ENCODE assay signal across 8 mouse cellular contexts in genomic region chr6:72730560-72730849, GRCm38 (mm10). TPM values are rescaled to one million over a fixed set of nuclear protein-coding genes. Genes with fewer than 3 reads are reported as not detected.
A peak's percentile ranks its signal among the peaks of the same experiment; 100 is the strongest.
DNase-seq lines count a peak whose midpoint lies in the region; ATAC-seq and TF ChIP-seq lines count a peak whose summit lies in the region.

No protein-coding gene starts in this region.

- TF ChIP-seq POLR2A in thymus, adult 2 months (IDR thresholded peaks at IDR 0.05; ENCODE audit: control insufficient read depth, extremely low read depth, insufficient read depth, low read length, poor library complexity): no peak

- H3K36me3 ChIP-seq in lung, embryonic 16.5 days (ENCODE audit: control insufficient read depth, insufficient read depth, low read length): no peaks in the 10 kb centered on the region
- peaks cover 10% of the 10 kb centered on the region for H3K36me3 ChIP-seq in limb, embryonic 10.5 days
- no peaks in the 10 kb centered on the region for H3K36me3 ChIP-seq in thymus, adult 2 months (ENCODE audit: control insufficient read depth, insufficient read depth, low read length)

- peak overlapping the region; percentile 57 for H3K27ac ChIP-seq in lung, embryonic 16.5 days (ENCODE audit: low read length)
- peak overlapping the region; percentile 37 for H3K27ac ChIP-seq in limb, embryonic 10.5 days
- H3K27ac ChIP-seq in thymus, adult 2 months (ENCODE audit: control insufficient read depth, insufficient read depth, low read length): no peak overlapping the region

- no peak for TF ChIP-seq CTCF in thymus, adult 2 months (IDR thresholded peaks at IDR 0.05; ENCODE audit: borderline replicate concordance, control insufficient read depth, extremely low read depth, insufficient read depth, low read length, poor library complexity)

- peaks cover 32% of the 10 kb centered on the region for H3K4me1 ChIP-seq in lung, embryonic 16.5 days (replicated peaks; ENCODE audit: control insufficient read depth, insufficient read depth, low read length)
- H3K4me1 ChIP-seq in limb, embryonic 10.5 days: peaks cover 58% of the 10 kb centered on the region
- peaks cover 5% of the 10 kb centered on the region for H3K4me1 ChIP-seq in thymus, adult 2 months (replicated peaks; ENCODE audit: control insufficient read depth, insufficient read depth, low read length)

- H3K27me3 ChIP-seq in lung, embryonic 16.5 days (ENCODE audit: control insufficient read depth, insufficient read depth, low read depth, low read length): no peaks in the 10 kb centered on the region
- no peaks in the 10 kb centered on the region for H3K27me3 ChIP-seq in limb, embryonic 10.5 days (ENCODE audit: low read depth, poor library complexity, severe bottlenecking)
- no peaks in the 10 kb centered on the region for H3K27me3 ChIP-seq in thymus, adult 2 months (ENCODE audit: control insufficient read depth, insufficient read depth, low read length)

- no peak overlapping the region for H3K4me3 ChIP-seq in lung, embryonic 16.5 days (ENCODE audit: low read length)
- H3K4me3 ChIP-seq in limb, embryonic 10.5 days: no peak overlapping the region
- no peak overlapping the region for H3K4me3 ChIP-seq in thymus, adult 2 months (ENCODE audit: control insufficient read depth, insufficient read depth, low read length)

- no peak overlapping the region for H3K4me2 ChIP-seq in lung, embryonic 16.5 days (ENCODE audit: low read depth, low read length)

- WGBS in lung, embryonic 16.5 days: 59% methylated on average over 8 of the region's 8 CpGs
- 79% methylated on average over 8 of the region's 8 CpGs for WGBS in limb, embryonic 10.5 days
- WGBS in thymus, adult 2 months: 84% methylated on average over 8 of the region's 8 CpGs

- no peak for DNase-seq in lung, postnatal 25 days (ENCODE audit: low spot score)
- DNase-seq in frontal cortex, postnatal 10 days (ENCODE audit: low spot score in 2 of 2): peak; percentile 46 to 51
- DNase-seq in limb, embryonic 10.5 days (ENCODE audit: low spot score): no peak
- peak; percentile 20 for DNase-seq in right cerebral cortex, postnatal 25 days
- no peak for DNase-seq in adrenal gland, postnatal 10 days
- DNase-seq in thymus, adult 2 months: no peak
- no peak for DNase-seq in ovary, postnatal 14 days (ENCODE audit: low spot score)

- no peak for ATAC-seq in lung, embryonic 16.5 days (ENCODE audit: low read depth)

- H3K9me3 ChIP-seq in lung, embryonic 16.5 days (ENCODE audit: control insufficient read depth, low read length): no peaks in the 10 kb centered on the region
- no peaks in the 10 kb centered on the region; the same call in 1 of the 2 replicates for H3K9me3 ChIP-seq in limb, embryonic 10.5 days (replicated peaks)

- 0 out of 2 replicates have a peak overlapping the region, but pooled peaks have one; percentile 37 for H3K9ac ChIP-seq in lung, embryonic 16.5 days (ENCODE audit: low read length)

RNA-seq across cellular contexts. Expression of gene Tcf7l1, which starts 58.5 kb away (rescaled TPM):
- polyA plus RNA-seq in lung, embryonic 16.5 days (2015; fragmentation: Nextera tagmentation; extraction: Ambion mirVana): 29.2 and 31.9 TPM in 2 replicates
- 36.3 and 40.0 TPM in 2 replicates for polyA plus RNA-seq in limb, embryonic 10.5 days (2016; fragmentation: Nextera tagmentation; extraction: Ambion mirVana)
- total RNA-seq in adrenal gland, postnatal 10 days (2021): 10 to 100 TPM; 19.6 to 20.1 TPM
- 6.0 and 7.8 TPM in 2 replicates for polyA plus RNA-seq in thymus, adult 2 months (2012; rRNA removed)

Comparison
In these comparisons a context has a peak if more than half of its experiments do, and no peak if none do; other contexts are left out.
1. DNase-seq: peak in frontal cortex, postnatal 10 days (2 of 2) and right cerebral cortex, postnatal 25 days (single experiment); none in lung, postnatal 25 days (single experiment), limb, embryonic 10.5 days (single experiment), adrenal gland, postnatal 10 days (single experiment), thymus, adult 2 months (single experiment) and ovary, postnatal 14 days (single experiment).